Mouse (Mus musculus) liver, adult (tissue): ENCODE data around the gene Kcnh1.

Experiments
- GATA4 ChIP-seq: IDR thresholded peaks from 2 replicates; pipeline ENCODE4 v1.6.1; 2014; ENCODE audit warnings: mild to moderate bottlenecking, low read length; ENCODE audit not compliant: insufficient replicate concordance

The Kcnh1 gene

DNA sequence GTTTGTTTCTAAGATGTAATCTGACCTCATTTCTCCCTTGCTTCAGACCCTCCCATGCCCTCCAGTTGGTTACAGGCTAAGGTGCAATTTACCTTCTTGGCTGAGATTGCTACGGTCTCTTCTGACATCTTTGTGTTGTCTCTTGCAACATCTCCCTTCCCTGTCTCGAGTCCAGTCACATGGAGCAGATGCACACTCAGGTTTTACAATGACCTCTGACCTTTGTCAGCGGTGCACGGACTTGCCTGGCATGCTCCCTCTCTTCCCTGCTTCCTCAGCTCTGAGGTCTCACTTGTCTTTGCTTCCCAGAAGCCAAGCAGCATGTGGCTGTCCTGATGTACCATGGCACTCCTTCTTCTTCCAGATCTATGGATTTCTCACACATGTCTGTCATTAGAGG lies 33.6 kb downstream of the Kcnh1 start:
- TF ChIP-seq GATA4, result no peak

- TF ChIP-seq GATA4, result no peak
Observed at GRCm38 (mm10) chr1:192232696-192233095, 42.1 kb downstream of the Kcnh1 start.

GRCm38 (mm10) chr1:192246836-192247235 lies 56.3 kb downstream of the Kcnh1 start:
- TF ChIP-seq GATA4, result no peak

- no peak for TF ChIP-seq GATA4
Observed at GRCm38 (mm10) chr1:192259146-192259545, 68.6 kb downstream of the Kcnh1 start.

DNA sequence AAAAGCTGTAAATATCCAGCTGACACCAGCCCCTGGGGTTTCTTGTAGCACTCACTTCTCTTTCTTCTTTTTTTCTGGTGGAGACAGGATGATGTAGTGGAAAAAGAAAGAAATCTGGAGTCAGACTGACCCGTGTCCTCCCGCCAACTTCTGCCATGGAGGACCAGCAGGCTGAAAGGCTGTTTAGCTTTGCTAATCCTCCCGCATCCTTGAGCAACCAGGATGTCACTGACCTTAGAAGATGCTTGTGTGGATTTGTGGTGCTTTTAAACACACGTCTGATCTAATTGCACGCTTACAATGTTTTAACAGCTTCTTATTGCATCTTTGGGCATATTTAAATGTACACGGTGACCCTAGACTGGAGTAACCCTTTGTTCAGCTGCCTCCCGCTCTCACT lies 69.0 kb downstream of the Kcnh1 start:
- TF ChIP-seq GATA4, result no peak

- no peak for TF ChIP-seq GATA4
Observed at GRCm38 (mm10) chr1:192265704-192266103, 75.1 kb downstream of the Kcnh1 start.

GRCm38 (mm10) chr1:192266956-192267355 lies 76.4 kb downstream of the Kcnh1 start:
- TF ChIP-seq GATA4, result no peak

- TF ChIP-seq GATA4, result no peak
Observed at GRCm38 (mm10) chr1:192268878-192269277, 78.3 kb downstream of the Kcnh1 start.

DNA sequence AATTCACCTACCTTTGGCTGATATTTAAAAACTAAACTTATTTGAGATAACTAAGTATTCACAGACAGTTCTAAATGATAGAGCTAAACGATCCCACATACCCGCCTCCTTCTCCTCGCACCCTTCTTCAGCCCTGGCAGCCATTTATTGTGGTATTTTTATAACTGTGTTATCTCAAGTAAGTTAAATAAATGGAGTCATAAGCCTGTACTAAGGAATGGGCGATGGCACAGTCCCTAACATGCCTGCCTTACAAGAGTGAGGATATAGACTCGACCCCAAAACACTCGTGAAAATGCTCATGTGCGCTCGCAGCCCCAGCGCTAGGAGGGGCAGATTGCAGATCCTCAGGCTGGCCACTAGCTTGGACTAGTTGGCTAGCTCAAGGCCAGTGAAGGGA lies 79.3 kb downstream of the Kcnh1 start:
- TF ChIP-seq GATA4, result no peak

GRCm38 (mm10) chr1:192277801-192278385 lies 87.3 kb downstream of the Kcnh1 start:
- no peak for TF ChIP-seq GATA4

GRCm38 (mm10) chr1:192284340-192284739 lies 93.8 kb downstream of the Kcnh1 start:
- TF ChIP-seq GATA4, result no peak

DNA sequence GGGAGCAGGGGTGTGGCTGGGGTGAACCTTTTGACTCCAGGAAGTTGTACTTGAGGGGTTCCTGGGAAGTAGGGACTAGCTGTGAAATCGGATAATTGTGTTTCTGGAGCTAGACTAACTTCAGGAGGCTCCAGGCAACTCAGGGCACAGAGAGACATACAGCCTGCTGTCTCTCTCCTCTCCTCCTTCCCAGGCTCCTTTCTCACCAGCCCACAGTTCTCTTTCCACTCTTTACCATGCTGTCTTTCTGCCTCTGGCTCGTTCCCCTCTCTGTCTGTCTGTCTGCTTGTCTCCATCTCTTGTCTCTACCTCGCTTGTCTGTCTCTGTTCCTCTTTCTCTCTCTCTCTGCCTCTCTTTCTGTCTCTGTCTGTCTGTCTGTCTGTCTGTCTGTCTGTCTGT lies 94.4 kb downstream of the Kcnh1 start:
- no peak for TF ChIP-seq GATA4

DNA sequence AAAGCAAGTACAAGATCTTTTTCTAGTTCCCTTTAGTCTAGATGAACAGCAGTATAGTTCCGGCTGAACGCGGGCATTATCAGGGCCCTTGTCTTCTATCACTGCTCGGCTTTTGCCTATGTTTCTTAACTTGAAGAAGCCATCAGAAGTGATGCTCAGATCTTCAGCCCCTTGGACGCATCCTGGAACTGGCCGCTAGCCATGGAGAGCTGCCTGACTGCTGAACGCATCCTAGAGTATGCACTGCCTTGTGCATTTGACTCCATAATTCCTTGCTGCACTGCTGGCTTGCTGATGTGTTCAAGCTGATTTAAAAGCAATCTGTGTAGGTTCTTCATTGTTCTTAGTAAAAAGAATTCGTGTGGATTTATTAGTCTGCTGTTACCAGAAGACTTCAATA lies 97.9 kb downstream of the Kcnh1 start:
- no peak for TF ChIP-seq GATA4

DNA sequence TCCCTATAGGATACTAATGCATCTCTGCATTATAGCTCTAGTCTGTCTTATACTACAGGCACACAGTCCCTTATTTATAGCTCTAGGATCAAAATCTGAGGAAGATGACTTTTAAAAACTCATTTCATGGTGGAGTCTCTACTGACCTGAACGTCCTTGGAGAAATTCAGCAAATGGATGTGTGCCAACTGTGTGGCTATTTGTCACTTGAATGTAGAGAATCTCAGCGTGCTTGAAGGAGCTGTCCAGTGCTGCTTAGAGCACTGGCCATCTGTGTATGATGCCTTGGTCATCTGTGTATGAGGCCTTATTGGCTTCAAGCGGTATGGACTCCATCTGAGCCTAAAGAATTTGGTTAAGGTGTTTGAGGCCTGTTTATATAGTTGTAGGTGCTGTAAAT lies 100.7 kb downstream of the Kcnh1 start:
- no peak for TF ChIP-seq GATA4

DNA sequence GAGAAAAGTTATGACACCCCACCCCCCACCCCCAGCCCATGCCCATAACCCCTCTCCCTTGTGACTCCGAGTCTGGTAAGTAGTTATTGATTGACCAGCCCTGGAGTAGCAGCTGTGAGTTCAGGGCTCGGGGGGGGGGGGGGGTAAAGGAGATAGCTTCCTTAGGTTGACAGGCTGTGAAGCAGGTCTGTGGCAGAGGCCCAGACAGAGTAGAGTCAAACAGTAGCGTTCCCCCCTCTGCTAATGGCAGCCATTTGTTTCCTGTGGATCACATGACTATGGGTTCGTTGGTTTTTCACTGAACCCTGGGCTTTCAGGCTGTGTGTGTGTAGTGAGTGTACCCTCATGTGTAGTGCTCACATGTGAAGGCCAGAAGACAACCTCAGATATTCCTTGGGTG lies 102.8 kb downstream of the Kcnh1 start:
- TF ChIP-seq GATA4, result no peak

DNA sequence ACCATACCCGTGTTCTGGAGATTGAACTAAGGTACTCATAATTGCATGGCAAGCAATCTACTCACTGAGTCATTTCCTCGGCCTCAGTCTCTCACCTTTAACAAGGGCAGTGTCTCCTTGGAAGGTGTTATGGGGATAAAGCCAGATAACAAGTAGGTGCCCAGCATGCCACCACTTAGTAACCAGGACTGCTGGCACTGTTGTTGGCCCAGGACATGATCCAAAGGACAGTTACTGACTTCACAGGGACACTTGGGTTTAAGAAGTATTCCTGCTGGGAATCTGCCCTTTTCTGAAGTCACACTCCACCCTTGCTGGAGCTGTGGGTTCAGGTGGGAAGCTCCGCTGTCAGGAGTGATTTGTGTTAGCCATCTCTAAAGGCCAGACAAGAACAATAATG lies 103.3 kb downstream of the Kcnh1 start:
- TF ChIP-seq GATA4, result no peak

GRCm38 (mm10) chr1:192295243-192295860 lies 104.8 kb downstream of the Kcnh1 start:
- no peak for TF ChIP-seq GATA4
